Mouse (Mus musculus) intestine, embryonic 16.5 days (tissue): ENCODE results near the gene Sptbn2. TPM values are rescaled to one million over a fixed set of nuclear protein-coding genes. Genes with fewer than 3 reads are reported as not detected.

Source experiments
- ATAC-seq: fragments of 200-750 bp; cut with Nextera tagmentation; 2 replicates; pipeline ENCODE4 v1.8.0; 2017; ENCODE audit warnings: moderate TSS enrichment, moderate library complexity
- H3K27ac ChIP-seq: fragments of 300-500 bp; sonication (generic); 2 replicates; pipeline ENCODE4 v1.5.1; 2014; ENCODE audit warnings: mild to moderate bottlenecking, low read length
- H3K27me3 ChIP-seq: fragments of 300-500 bp; sonication (generic); replicated peaks from 2 replicates; pipeline ENCODE4 v1.6.1; 2014; ENCODE audit warnings: low read length, control low read depth, mixed read lengths; ENCODE audit not compliant: control insufficient read depth, insufficient read depth
- H3K36me3 ChIP-seq: fragments of 300-500 bp; sonication (generic); 2 replicates; pipeline ENCODE4 v1.6.1; 2014; ENCODE audit warnings: low read length, control low read depth; ENCODE audit not compliant: control insufficient read depth, insufficient read depth
- H3K4me1 ChIP-seq: fragments of 300-500 bp; sonication (generic); 2 replicates; pipeline ENCODE4 v1.6.1; 2014; ENCODE audit warnings: low read length, control low read depth, mixed read lengths; ENCODE audit not compliant: control insufficient read depth, insufficient read depth
- H3K4me2 ChIP-seq: fragments of 300-500 bp; sonication (generic); 2 replicates; pipeline ENCODE4 v1.6.1; 2014; ENCODE audit warnings: low read depth, low read length, control low read depth
- H3K4me3 ChIP-seq: fragments of 300-500 bp; sonication (generic); 2 replicates; pipeline ENCODE4 v1.5.1; 2014; ENCODE audit warnings: mild to moderate bottlenecking, low read length
- H3K9ac ChIP-seq: fragments of 300-500 bp; sonication (generic); 2 replicates; pipeline ENCODE4 v1.6.1; 2014; ENCODE audit warnings: low read depth, low read length
- H3K9me3 ChIP-seq: fragments of 300-500 bp; sonication (generic); 2 replicates; pipeline ENCODE4 v1.6.1; 2016; ENCODE audit warnings: low read length, control low read depth; ENCODE audit not compliant: control insufficient read depth
- WGBS: fragments of 180-500 bp; shearing (Covaris S2); extraction: QIAGEN DNeasy Blood & Tissue Kit; methylation state at CpG from one replicate; pipeline ENCODE4 v1.1.7; 2014; 5-methylcytosine and 5-hydroxymethylcytosine counted together
- polyA plus RNA-seq: library from polyadenylated mRNA; unstranded; fragments of >200 nt; fragmentation: Nextera tagmentation; extraction: Ambion mirVana; gene quantifications from 2 replicates; pipeline ENCODE4 v1.2.1, GENCODE M21; 2015

Sptbn2 gene
- 0.77 and 0.88 TPM in 2 replicates for polyA plus RNA-seq

DNA sequence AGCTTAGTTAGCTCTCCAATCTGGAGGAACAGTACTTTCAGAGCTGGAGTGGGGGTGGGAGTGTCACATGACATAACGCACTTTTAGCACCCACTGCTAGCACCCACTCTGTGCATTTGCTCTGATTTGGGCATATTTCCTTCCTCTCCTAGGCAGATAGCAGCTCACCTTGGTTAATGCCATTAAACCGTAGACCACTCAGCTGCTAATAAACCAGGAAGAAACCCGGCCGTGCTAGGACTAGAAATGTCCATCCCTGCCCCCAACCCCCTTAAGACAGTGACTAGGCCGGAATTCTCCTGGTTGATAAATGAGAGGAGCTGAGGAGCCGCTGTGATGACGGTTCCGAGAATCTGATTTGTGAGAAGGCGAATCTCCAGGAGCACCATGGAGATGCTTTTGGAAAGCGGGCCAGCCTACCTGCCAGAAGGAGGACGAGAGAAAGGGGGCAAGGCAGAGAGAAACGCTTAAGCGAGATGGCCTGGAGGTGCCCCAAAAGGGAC, at the start of gene Sptbn2:
Gene Sptbn2 (plus strand): TSS at position 70 of the 503 bp plus-strand sequence.
- H3K36me3 ChIP-seq, result no peaks in the 10 kb centered on the region
- H3K4me2 ChIP-seq, result peak within 1 kb of the TSS; percentile 86
- no peak for ATAC-seq
- H3K4me1 ChIP-seq, result peaks cover 6% of the 10 kb centered on the region; the same call in 1 of the 2 replicates
- no peak within 1 kb of the TSS for H3K27ac ChIP-seq
- H3K4me3 ChIP-seq, result peak within 1 kb of the TSS; percentile 49
- peaks cover 43% of the 10 kb centered on the region for H3K27me3 ChIP-seq
- 15% methylated on average over 13 of the region's 13 CpGs for WGBS
- H3K9ac ChIP-seq, result peak within 1 kb of the TSS; percentile 45
- no peaks in the 10 kb centered on the region for H3K9me3 ChIP-seq

GRCm38 (mm10) chr19:4666815-4667214, 44.2 kb upstream of the Sptbn2 start:
- Histone ChIP-seq H3K4me3 (no peak overlapping the region), H3K27me3 (no peaks in the 10 kb centered on the region), H3K4me1 (no peaks in the 10 kb centered on the region), H3K36me3 (no peaks in the 10 kb centered on the region), H3K9me3 (no peaks in the 10 kb centered on the region), H3K4me2 (no peak overlapping the region), H3K27ac (no peak overlapping the region), H3K9ac (no peak overlapping the region)
- ATAC-seq, result no peak

DNA sequence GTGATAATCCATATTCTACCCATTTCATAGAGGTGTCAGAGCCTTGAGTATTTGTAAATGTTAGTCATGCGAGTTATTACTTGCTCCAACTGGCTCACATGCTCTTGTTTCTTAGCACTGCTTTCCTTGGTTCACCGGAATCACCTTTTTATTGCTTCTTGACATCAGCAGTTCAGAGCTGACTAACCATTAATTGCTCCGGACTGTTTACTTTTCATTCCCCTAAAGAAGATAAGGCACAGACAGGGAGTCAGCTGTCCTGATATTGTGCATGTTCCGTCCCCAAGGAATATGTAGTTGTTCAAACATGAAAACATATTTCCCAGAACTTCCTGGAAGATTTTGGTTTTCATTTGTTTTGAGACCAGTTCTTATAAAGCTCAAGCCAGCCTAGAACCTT, 40.2 kb upstream of the Sptbn2 start:
- H3K4me3 ChIP-seq, result no peak overlapping the region
- H3K9ac ChIP-seq, result no peak overlapping the region
- WGBS, result 36% methylated on average over 4 of the region's 4 CpGs
- H3K4me2 ChIP-seq, result no peak overlapping the region
- ATAC-seq, result peak; percentile 86
- H3K36me3 ChIP-seq, result no peaks in the 10 kb centered on the region
- no peaks in the 10 kb centered on the region for H3K27me3 ChIP-seq
- H3K9me3 ChIP-seq, result no peaks in the 10 kb centered on the region
- H3K27ac ChIP-seq, result no peak overlapping the region
- no peaks in the 10 kb centered on the region for H3K4me1 ChIP-seq

GRCm38 (mm10) chr19:4672401-4672800, 38.6 kb upstream of the Sptbn2 start:
- WGBS, result 49% methylated on average over 6 of the region's 6 CpGs
- H3K9me3 ChIP-seq, result no peaks in the 10 kb centered on the region

DNA sequence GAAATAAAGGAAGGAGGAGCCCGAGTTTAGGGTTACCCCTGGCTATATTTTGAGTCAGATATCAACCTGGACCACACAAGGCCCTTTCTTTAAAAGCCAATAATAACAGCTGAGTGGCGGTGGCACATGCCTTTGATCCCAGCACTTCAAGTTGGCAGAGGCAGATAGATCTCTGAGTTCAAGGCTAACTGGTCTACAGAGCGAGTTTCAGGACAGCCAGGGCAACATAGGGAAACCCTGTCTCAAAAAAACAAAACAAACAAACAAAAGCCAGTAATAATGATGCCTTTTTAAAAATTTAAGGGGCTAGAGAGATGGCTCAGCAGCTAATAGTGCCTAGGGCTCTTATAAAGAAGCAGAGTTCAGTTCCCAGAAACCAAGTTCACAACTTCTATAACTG, 16.6 kb upstream of the Sptbn2 start:
- WGBS, result 65% methylated on average over 3 of the region's 3 CpGs
- Histone ChIP-seq H3K9ac (no peak overlapping the region), H3K36me3 (no peaks in the 10 kb centered on the region), H3K4me2 (no peak overlapping the region), H3K9me3 (no peaks in the 10 kb centered on the region), H3K27me3 (peaks cover 13% of the 10 kb centered on the region), H3K27ac (no peak overlapping the region), H3K4me1 (peaks cover 4% of the 10 kb centered on the region), H3K4me3 (no peak overlapping the region)
- ATAC-seq, result no peak

More at GRCm38 (mm10) chr19:4672401-4672800, 38.6 kb upstream of the Sptbn2 start:
- Histone ChIP-seq H3K9ac (no peak overlapping the region), H3K4me1 (no peaks in the 10 kb centered on the region), H3K27ac (no peak overlapping the region), H3K4me2 (no peak overlapping the region), H3K4me3 (no peak overlapping the region), H3K36me3 (no peaks in the 10 kb centered on the region), H3K27me3 (no peaks in the 10 kb centered on the region)
- no peak for ATAC-seq

- Histone ChIP-seq H3K27ac (no peak overlapping the region), H3K9ac (no peak overlapping the region), H3K4me2 (no peak overlapping the region), H3K36me3 (no peaks in the 10 kb centered on the region), H3K27me3 (peaks cover 23% of the 10 kb centered on the region), H3K4me3 (no peak overlapping the region), H3K4me1 (peaks cover 4% of the 10 kb centered on the region), H3K9me3 (no peaks in the 10 kb centered on the region)
- no peak for ATAC-seq
- WGBS, result 81% methylated on average over 3 of the region's 3 CpGs
Observed at GRCm38 (mm10) chr19:4697121-4697520, 13.8 kb upstream of the Sptbn2 start.

GRCm38 (mm10) chr19:4697721-4698120, 13.2 kb upstream of the Sptbn2 start:
- H3K4me3 ChIP-seq, result peak overlapping the region; percentile 65
- no peaks in the 10 kb centered on the region for H3K36me3 ChIP-seq
- H3K4me2 ChIP-seq, result peak overlapping the region; percentile 91
- H3K27me3 ChIP-seq, result peaks cover 23% of the 10 kb centered on the region
- peak overlapping the region; percentile 65; the same call in 1 of the 2 replicates for H3K9ac ChIP-seq
- no peak for ATAC-seq
- no peak overlapping the region for H3K27ac ChIP-seq
- H3K9me3 ChIP-seq, result no peaks in the 10 kb centered on the region
- WGBS, result 70% methylated on average over 9 of the region's 9 CpGs
- H3K4me1 ChIP-seq, result peaks cover 4% of the 10 kb centered on the region

DNA sequence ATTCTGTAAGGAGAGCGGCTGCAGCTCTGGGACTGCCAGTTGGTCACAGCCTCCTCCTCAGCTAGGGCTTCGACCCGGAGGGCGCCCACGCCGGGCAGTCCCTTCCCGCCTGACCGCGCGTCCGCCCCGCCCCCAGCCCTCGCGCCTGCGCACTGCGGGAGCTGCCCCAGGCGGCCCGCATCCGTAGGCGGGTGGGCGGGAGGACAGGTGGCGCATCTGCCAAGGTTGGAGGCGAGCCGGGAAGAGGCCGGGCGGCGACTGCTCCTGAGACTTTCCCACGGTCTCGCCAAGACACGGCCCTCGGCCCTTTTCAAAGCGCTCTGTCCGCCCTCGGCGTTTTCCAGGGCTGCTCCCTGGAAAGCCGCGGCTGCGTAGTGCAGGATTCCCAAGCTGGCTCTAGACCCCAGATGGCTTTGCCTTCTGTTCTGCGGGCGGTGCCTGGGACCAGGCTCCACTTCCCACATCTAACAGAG, 12.7 kb upstream of the Sptbn2 start, which contains the start of gene Gm960:
Gene Gm960 (minus strand): TSS at position 464 of the 473 bp plus-strand sequence.
- H3K9me3 ChIP-seq, result no peaks in the 10 kb centered on the region
- 0 out of 2 replicates have a peak, but pooled peaks have one; percentile 40 for ATAC-seq
- peaks cover 4% of the 10 kb centered on the region for H3K4me1 ChIP-seq
- no peak within 1 kb of the TSS for H3K27ac ChIP-seq
- under 1% methylated on average over 39 of the region's 40 CpGs for WGBS
- H3K4me2 ChIP-seq, result peak within 1 kb of the TSS; percentile 91
- H3K9ac ChIP-seq, result peak within 1 kb of the TSS; percentile 65
- H3K36me3 ChIP-seq, result no peaks in the 10 kb centered on the region
- peak within 1 kb of the TSS; percentile 65 for H3K4me3 ChIP-seq
- peaks cover 23% of the 10 kb centered on the region for H3K27me3 ChIP-seq

DNA sequence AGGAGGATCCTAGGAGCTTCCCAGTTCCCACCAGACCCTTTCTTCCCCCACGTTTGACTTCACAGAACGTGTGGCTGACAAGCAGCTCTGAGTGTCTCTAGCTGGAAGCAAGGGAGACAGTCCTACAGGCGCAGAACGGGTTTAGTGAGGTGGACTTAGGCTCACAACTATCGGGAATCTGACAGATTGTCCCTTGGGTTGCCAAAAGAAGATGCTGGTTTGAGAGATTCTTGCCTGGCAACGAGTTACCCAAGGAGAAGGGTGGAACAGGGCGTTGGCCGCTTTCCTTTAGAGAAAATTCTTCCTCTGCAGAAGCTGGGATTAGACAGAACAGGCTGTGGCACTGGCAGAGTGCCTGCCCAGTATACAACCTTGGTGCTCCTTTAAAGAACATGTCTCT, 12.1 kb upstream of the Sptbn2 start:
- Histone ChIP-seq H3K9ac (no peak overlapping the region), H3K9me3 (no peaks in the 10 kb centered on the region), H3K4me3 (no peak overlapping the region), H3K36me3 (no peaks in the 10 kb centered on the region), H3K4me1 (peaks cover 4% of the 10 kb centered on the region), H3K4me2 (peak overlapping the region; percentile 91; the same call in 1 of the 2 replicates), H3K27me3 (peaks cover 23% of the 10 kb centered on the region), H3K27ac (no peak overlapping the region)
- ATAC-seq, result no peak
- 33% methylated on average over 8 of the region's 8 CpGs for WGBS

GRCm38 (mm10) chr19:4699821-4700220, 11.1 kb upstream of the Sptbn2 start:
- Histone ChIP-seq H3K27me3 (peaks cover 23% of the 10 kb centered on the region), H3K9me3 (no peaks in the 10 kb centered on the region), H3K9ac (no peak overlapping the region), H3K4me1 (peaks cover 4% of the 10 kb centered on the region), H3K27ac (no peak overlapping the region), H3K4me2 (no peak overlapping the region), H3K4me3 (no peak overlapping the region), H3K36me3 (no peaks in the 10 kb centered on the region)
- no peak for ATAC-seq
- WGBS, result 44% methylated on average over 5 of the region's 5 CpGs
